Mouse (Mus musculus): ENCODE data around the gene Gmpr. TPM values are rescaled to one million over a fixed set of nuclear protein-coding genes. Genes with fewer than 3 reads are reported as not detected.

Gmpr gene
- polyA plus RNA-seq (2015; fragmentation: Nextera tagmentation; extraction: Ambion mirVana): 24.9 and 27.5 TPM in 2 replicates

- Histone ChIP-seq H3K9ac (peak within 1 kb of the TSS; percentile 75), H3K4me1 (peaks cover 27% of the 10 kb centered on the region), H3K27me3 (peaks cover 15% of the 10 kb centered on the region; the same call in 1 of the 2 replicates), H3K4me3 (peak within 1 kb of the TSS; percentile 59), H3K27ac (no peak within 1 kb of the TSS), H3K36me3 (no peaks in the 10 kb centered on the region), H3K4me2 (replicated peaks) (peak within 1 kb of the TSS; percentile 93), H3K9me3 (no peaks in the 10 kb centered on the region)
- WGBS: 1% methylated on average over 63 of the region's 63 CpGs
- ATAC-seq (ENCODE audit: low FRiP score, low read depth): peak; percentile 87
Measured at GRCm38 (mm10) chr13:45507274-45508229, at the start of gene Gmpr. Gmpr (plus strand) TSS chr13:45507444.

- peaks cover 26% of the 10 kb centered on the region for H3K4me1 ChIP-seq
- no peak overlapping the region for H3K4me2 ChIP-seq (replicated peaks)
- H3K36me3 ChIP-seq: no peaks in the 10 kb centered on the region
- H3K9ac ChIP-seq: no peak overlapping the region
- H3K27ac ChIP-seq: no peak overlapping the region
- no peak overlapping the region for H3K4me3 ChIP-seq
- 51% methylated on average over 7 of the region's 7 CpGs for WGBS
- no peaks in the 10 kb centered on the region for H3K27me3 ChIP-seq
- no peak for ATAC-seq (ENCODE audit: low FRiP score, low read depth)
- no peaks in the 10 kb centered on the region for H3K9me3 ChIP-seq
Measured at GRCm38 (mm10) chr13:45457459-45457858, 49.8 kb upstream of the Gmpr start.

GRCm38 (mm10) chr13:45460177-45460576 lies 47.1 kb upstream of the Gmpr start:
- 84% methylated on average over 3 of the region's 3 CpGs for WGBS
- no peak overlapping the region for H3K4me2 ChIP-seq (replicated peaks)
- no peaks in the 10 kb centered on the region for H3K27me3 ChIP-seq
- no peak overlapping the region for H3K4me3 ChIP-seq
- no peaks in the 10 kb centered on the region for H3K9me3 ChIP-seq
- peaks cover 7% of the 10 kb centered on the region for H3K4me1 ChIP-seq
- no peak for ATAC-seq (ENCODE audit: low FRiP score, low read depth)
- no peaks in the 10 kb centered on the region for H3K36me3 ChIP-seq
- H3K9ac ChIP-seq: no peak overlapping the region
- H3K27ac ChIP-seq: no peak overlapping the region

GRCm38 (mm10) chr13:45461370-45461958 lies 45.8 kb upstream of the Gmpr start:
- H3K4me1 ChIP-seq: peaks cover 12% of the 10 kb centered on the region
- no peak overlapping the region for H3K27ac ChIP-seq
- H3K9me3 ChIP-seq: no peaks in the 10 kb centered on the region
- 80% methylated on average over 14 of the region's 14 CpGs for WGBS
- H3K4me3 ChIP-seq: no peak overlapping the region
- H3K4me2 ChIP-seq (replicated peaks): no peak overlapping the region
- H3K36me3 ChIP-seq: no peaks in the 10 kb centered on the region
- no peaks in the 10 kb centered on the region for H3K27me3 ChIP-seq
- no peak overlapping the region for H3K9ac ChIP-seq
- no peak for ATAC-seq (ENCODE audit: low FRiP score, low read depth)

- peaks cover 39% of the 10 kb centered on the region for H3K4me1 ChIP-seq
- no peak overlapping the region for H3K27ac ChIP-seq
- no peaks in the 10 kb centered on the region for H3K9me3 ChIP-seq
- 75% methylated on average over 10 of the region's 10 CpGs for WGBS
- no peaks in the 10 kb centered on the region for H3K27me3 ChIP-seq
- no peak overlapping the region for H3K4me2 ChIP-seq (replicated peaks)
- H3K36me3 ChIP-seq: no peaks in the 10 kb centered on the region
- no peak overlapping the region for H3K9ac ChIP-seq
- no peak overlapping the region for H3K4me3 ChIP-seq
- ATAC-seq (ENCODE audit: low FRiP score, low read depth): no peak
Measured at GRCm38 (mm10) chr13:45465616-45466015, 41.6 kb upstream of the Gmpr start.

- H3K36me3 ChIP-seq: no peaks in the 10 kb centered on the region
- H3K27me3 ChIP-seq: no peaks in the 10 kb centered on the region
- no peak overlapping the region for H3K4me3 ChIP-seq
- H3K4me1 ChIP-seq: peaks cover 41% of the 10 kb centered on the region
- no peaks in the 10 kb centered on the region for H3K9me3 ChIP-seq
- WGBS: 41% methylated on average over 10 of the region's 10 CpGs
- no peak overlapping the region for H3K27ac ChIP-seq
- no peak for ATAC-seq (ENCODE audit: low FRiP score, low read depth)
- H3K9ac ChIP-seq: no peak overlapping the region
- H3K4me2 ChIP-seq (replicated peaks): no peak overlapping the region
Measured at GRCm38 (mm10) chr13:45466031-45466519, 41.2 kb upstream of the Gmpr start.

GRCm38 (mm10) chr13:45468751-45469150 lies 38.5 kb upstream of the Gmpr start:
- Histone ChIP-seq H3K27me3 (no peaks in the 10 kb centered on the region), H3K4me1 (peaks cover 41% of the 10 kb centered on the region), H3K4me3 (no peak overlapping the region), H3K9ac (no peak overlapping the region), H3K4me2 (replicated peaks) (no peak overlapping the region), H3K36me3 (no peaks in the 10 kb centered on the region), H3K9me3 (no peaks in the 10 kb centered on the region), H3K27ac (0 out of 2 replicates have a peak overlapping the region, but pooled peaks have one; percentile 6)
- WGBS: 45% methylated on average over 5 of the region's 5 CpGs
- no peak for ATAC-seq (ENCODE audit: low FRiP score, low read depth)

GRCm38 (mm10) chr13:45469481-45470301 lies 37.6 kb upstream of the Gmpr start:
- Histone ChIP-seq H3K27me3 (no peaks in the 10 kb centered on the region), H3K9me3 (no peaks in the 10 kb centered on the region), H3K4me1 (peaks cover 41% of the 10 kb centered on the region), H3K4me2 (replicated peaks) (peak overlapping the region; percentile 45), H3K27ac (peak overlapping the region; percentile 79), H3K4me3 (no peak overlapping the region; the same call in 1 of the 2 replicates), H3K36me3 (no peaks in the 10 kb centered on the region), H3K9ac (peak overlapping the region; percentile 45; the same call in 1 of the 2 replicates)
- ATAC-seq (ENCODE audit: low FRiP score, low read depth): peak; percentile 73
- WGBS: 10% methylated on average over 19 of the region's 19 CpGs

- H3K36me3 ChIP-seq: no peaks in the 10 kb centered on the region
- no peak for ATAC-seq (ENCODE audit: low FRiP score, low read depth)
- no peak overlapping the region for H3K4me3 ChIP-seq
- no peak overlapping the region for H3K27ac ChIP-seq
- WGBS: 63% methylated on average over 10 of the region's 10 CpGs
- H3K27me3 ChIP-seq: no peaks in the 10 kb centered on the region
- H3K9me3 ChIP-seq: no peaks in the 10 kb centered on the region
- no peak overlapping the region for H3K4me2 ChIP-seq (replicated peaks)
- H3K9ac ChIP-seq: no peak overlapping the region
- peaks cover 24% of the 10 kb centered on the region for H3K4me1 ChIP-seq
Measured at GRCm38 (mm10) chr13:45473311-45473710, 33.9 kb upstream of the Gmpr start.

GRCm38 (mm10) chr13:45475297-45475696 lies 31.9 kb upstream of the Gmpr start:
- Histone ChIP-seq H3K27ac (no peak overlapping the region), H3K4me1 (peaks cover 4% of the 10 kb centered on the region), H3K4me3 (no peak overlapping the region), H3K9ac (no peak overlapping the region), H3K36me3 (no peaks in the 10 kb centered on the region), H3K27me3 (no peaks in the 10 kb centered on the region), H3K4me2 (replicated peaks) (no peak overlapping the region), H3K9me3 (no peaks in the 10 kb centered on the region)
- ATAC-seq (ENCODE audit: low FRiP score, low read depth): no peak
- 84% methylated on average over 8 of the region's 8 CpGs for WGBS

- 30% methylated on average over 3 of the region's 3 CpGs for WGBS
- H3K36me3 ChIP-seq: no peaks in the 10 kb centered on the region
- no peak overlapping the region for H3K4me2 ChIP-seq (replicated peaks)
- ATAC-seq (ENCODE audit: low FRiP score, low read depth): no peak
- H3K27ac ChIP-seq: no peak overlapping the region
- H3K9me3 ChIP-seq: no peaks in the 10 kb centered on the region
- no peaks in the 10 kb centered on the region for H3K27me3 ChIP-seq
- H3K9ac ChIP-seq: no peak overlapping the region
- no peak overlapping the region for H3K4me3 ChIP-seq
- no peaks in the 10 kb centered on the region for H3K4me1 ChIP-seq
Measured at GRCm38 (mm10) chr13:45477183-45477582, 30.1 kb upstream of the Gmpr start.

All from limb, embryonic 13.5 days (tissue).